Mouse (Mus musculus) kidney, embryonic 16.5 days (tissue): ENCODE measurements around the gene Park7. TPM values are rescaled to one million over a fixed set of nuclear protein-coding genes. Genes with fewer than 3 reads are reported as not detected.

Experiments
- ATAC-seq: fragments of 200-750 bp; cut with Nextera tagmentation; 2 replicates; pipeline ENCODE4 v1.8.0; 2017; ENCODE audit warnings: moderate TSS enrichment; ENCODE audit not compliant: low FRiP score, low TSS enrichment
- H3K27ac ChIP-seq: fragments of 300-500 bp; sonication (generic); 2 replicates; pipeline ENCODE4 v1.5.1; 2014; ENCODE audit warnings: low read length
- H3K27me3 ChIP-seq: fragments of 300-500 bp; sonication (generic); 2 replicates; pipeline ENCODE4 v1.6.1; 2014; ENCODE audit warnings: low read length, control low read depth, mixed read lengths; ENCODE audit not compliant: insufficient read depth
- H3K36me3 ChIP-seq: fragments of 300-500 bp; sonication (generic); 2 replicates; pipeline ENCODE4 v1.6.1; 2014; ENCODE audit warnings: low read length, control low read depth, mixed read lengths; ENCODE audit not compliant: insufficient read depth
- H3K4me1 ChIP-seq: fragments of 300-500 bp; sonication (generic); 2 replicates; pipeline ENCODE4 v1.6.1; 2014; ENCODE audit warnings: low read length, control low read depth, mixed read lengths; ENCODE audit not compliant: insufficient read depth
- H3K4me2 ChIP-seq: fragments of 300-500 bp; sonication (generic); replicated peaks from 2 replicates; pipeline ENCODE4 v1.6.1; 2014; ENCODE audit warnings: low read depth, low read length
- H3K4me3 ChIP-seq: fragments of 300-500 bp; sonication (generic); 2 replicates; pipeline ENCODE4 v1.5.1; 2014; ENCODE audit warnings: mild to moderate bottlenecking, low read length
- H3K9ac ChIP-seq: fragments of 300-500 bp; sonication (generic); replicated peaks from 2 replicates; pipeline ENCODE4 v1.6.1; 2014; ENCODE audit warnings: low read length
- H3K9me3 ChIP-seq: fragments of 300-500 bp; sonication (generic); 2 replicates; pipeline ENCODE4 v1.6.1; 2016; ENCODE audit warnings: low read length, control low read depth
- WGBS: fragments of 180-500 bp; shearing (Covaris S2); extraction: QIAGEN DNeasy Blood & Tissue Kit; methylation state at CpG from one replicate; pipeline ENCODE4 v1.1.7; 2014; 5-methylcytosine and 5-hydroxymethylcytosine counted together
- polyA plus RNA-seq: library from polyadenylated mRNA; unstranded; fragments of >200 nt; fragmentation: Nextera tagmentation; extraction: Ambion mirVana; gene quantifications from 2 replicates; pipeline ENCODE4 v1.2.1, GENCODE M21; 2015

Gene Park7
- polyA plus RNA-seq, 1 experiment from 2014 or later, result 421 TPM

GRCm38 (mm10) chr4:150937293-150938062, 23.2 kb upstream of the Park7 start:
- Histone ChIP-seq H3K4me2 (no peak overlapping the region), H3K36me3 (no peaks in the 10 kb centered on the region), H3K9ac (no peak overlapping the region), H3K27ac (no peak overlapping the region), H3K27me3 (no peaks in the 10 kb centered on the region), H3K4me1 (no peaks in the 10 kb centered on the region), H3K4me3 (no peak overlapping the region), H3K9me3 (no peaks in the 10 kb centered on the region)
- 76% methylated on average over 16 of the region's 16 CpGs for WGBS
- ATAC-seq, result no peak

- H3K9me3 ChIP-seq, result no peaks in the 10 kb centered on the region
- H3K27me3 ChIP-seq, result no peaks in the 10 kb centered on the region
- H3K4me2 ChIP-seq, result no peak overlapping the region
- no peaks in the 10 kb centered on the region for H3K4me1 ChIP-seq
- 83% methylated on average over 1 of the region's 1 CpGs for WGBS
- H3K9ac ChIP-seq, result no peak overlapping the region
- ATAC-seq, result no peak
- H3K4me3 ChIP-seq, result no peak overlapping the region
- no peaks in the 10 kb centered on the region for H3K36me3 ChIP-seq
- H3K27ac ChIP-seq, result no peak overlapping the region
Measured at GRCm38 (mm10) chr4:150933503-150933902, 19.3 kb upstream of the Park7 start.

GRCm38 (mm10) chr4:150927789-150928188, 13.6 kb upstream of the Park7 start:
- 52% methylated on average over 10 of the region's 10 CpGs for WGBS
- 0 out of 2 replicates have a peak, but pooled peaks cover 2% of the 10 kb centered on the region for H3K9me3 ChIP-seq
- no peaks in the 10 kb centered on the region for H3K27me3 ChIP-seq
- H3K4me1 ChIP-seq, result no peaks in the 10 kb centered on the region
- H3K9ac ChIP-seq, result no peak overlapping the region
- H3K36me3 ChIP-seq, result no peaks in the 10 kb centered on the region
- no peak overlapping the region for H3K4me2 ChIP-seq
- no peak overlapping the region for H3K4me3 ChIP-seq
- H3K27ac ChIP-seq, result no peak overlapping the region
- no peak for ATAC-seq

GRCm38 (mm10) chr4:150926924-150927705, 12.9 kb upstream of the Park7 start:
- Histone ChIP-seq H3K36me3 (no peaks in the 10 kb centered on the region), H3K9ac (no peak overlapping the region), H3K27ac (no peak overlapping the region), H3K4me1 (no peaks in the 10 kb centered on the region), H3K9me3 (0 out of 2 replicates have a peak, but pooled peaks cover 2% of the 10 kb centered on the region), H3K4me3 (no peak overlapping the region), H3K27me3 (no peaks in the 10 kb centered on the region), H3K4me2 (no peak overlapping the region)
- ATAC-seq, result no peak
- 40% methylated on average over 13 of the region's 14 CpGs for WGBS

- H3K4me2 ChIP-seq, result no peak overlapping the region
- WGBS, result 50% methylated on average over 5 of the region's 5 CpGs
- peaks cover 3% of the 10 kb centered on the region; the same call in 1 of the 2 replicates for H3K4me1 ChIP-seq
- H3K27me3 ChIP-seq, result no peaks in the 10 kb centered on the region
- no peak for ATAC-seq
- no peak overlapping the region for H3K27ac ChIP-seq
- 0 out of 2 replicates have a peak, but pooled peaks cover 2% of the 10 kb centered on the region for H3K9me3 ChIP-seq
- no peak overlapping the region for H3K4me3 ChIP-seq
- H3K36me3 ChIP-seq, result no peaks in the 10 kb centered on the region
- no peak overlapping the region for H3K9ac ChIP-seq
Measured at GRCm38 (mm10) chr4:150925923-150926322, 11.7 kb upstream of the Park7 start.

GRCm38 (mm10) chr4:150924936-150925335, 10.7 kb upstream of the Park7 start:
- 0 out of 2 replicates have a peak, but pooled peaks cover 2% of the 10 kb centered on the region for H3K9me3 ChIP-seq
- H3K27ac ChIP-seq, result no peak overlapping the region
- no peak overlapping the region for H3K4me2 ChIP-seq
- no peak overlapping the region for H3K4me3 ChIP-seq
- H3K4me1 ChIP-seq, result peaks cover 8% of the 10 kb centered on the region; the same call in 1 of the 2 replicates
- 87% methylated on average over 6 of the region's 6 CpGs for WGBS
- H3K9ac ChIP-seq, result no peak overlapping the region
- H3K36me3 ChIP-seq, result no peaks in the 10 kb centered on the region
- no peak for ATAC-seq
- no peaks in the 10 kb centered on the region for H3K27me3 ChIP-seq

DNA sequence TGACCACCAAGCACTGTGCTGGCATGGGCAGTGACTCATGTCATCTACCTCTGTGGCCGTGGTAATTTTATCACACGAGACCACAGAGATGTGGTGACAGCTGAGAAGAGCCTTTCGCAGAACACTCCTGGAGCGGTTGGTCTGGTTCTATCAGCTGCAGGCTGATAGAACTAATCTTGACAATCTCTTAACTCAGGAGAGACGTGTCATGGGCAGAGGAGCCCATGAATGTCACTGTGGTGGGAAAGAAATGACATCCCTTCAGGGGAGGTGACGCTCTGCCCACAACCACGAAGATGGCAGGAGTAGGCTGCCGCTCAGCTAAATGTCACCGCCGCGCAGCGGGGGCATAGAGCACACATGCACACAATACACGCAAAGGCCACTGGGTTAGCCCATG, 10.1 kb upstream of the Park7 start:
- Histone ChIP-seq H3K36me3 (no peaks in the 10 kb centered on the region), H3K9ac (no peak overlapping the region), H3K27ac (no peak overlapping the region), H3K4me2 (no peak overlapping the region), H3K4me3 (no peak overlapping the region), H3K9me3 (0 out of 2 replicates have a peak, but pooled peaks cover 2% of the 10 kb centered on the region), H3K27me3 (no peaks in the 10 kb centered on the region), H3K4me1 (peaks cover 8% of the 10 kb centered on the region; the same call in 1 of the 2 replicates)
- no peak for ATAC-seq
- 82% methylated on average over 13 of the region's 13 CpGs for WGBS

DNA sequence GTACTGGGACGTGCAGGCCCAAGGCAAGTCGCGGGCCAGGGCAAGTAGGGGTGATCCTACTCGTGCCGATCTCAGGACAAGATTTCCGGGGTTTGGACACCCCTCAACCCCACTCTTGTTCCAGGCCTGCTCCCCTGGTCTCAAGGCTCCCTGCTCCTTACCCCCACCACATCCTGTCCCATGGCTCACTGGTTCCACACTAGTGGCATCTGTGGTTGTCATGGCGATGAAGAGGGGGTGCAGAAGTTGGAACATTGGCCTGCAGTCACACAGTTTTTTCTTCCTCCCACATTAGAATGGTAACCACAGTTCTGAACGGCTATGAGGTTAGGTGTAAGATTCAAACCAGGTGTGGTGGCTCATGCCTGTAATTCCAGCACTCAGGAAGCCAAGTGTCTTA, 7.0 kb upstream of the Park7 start:
- H3K4me1 ChIP-seq, result peaks cover 8% of the 10 kb centered on the region; the same call in 1 of the 2 replicates
- 57% methylated on average over 8 of the region's 8 CpGs for WGBS
- H3K4me3 ChIP-seq, result no peak overlapping the region
- no peaks in the 10 kb centered on the region for H3K27me3 ChIP-seq
- H3K4me2 ChIP-seq, result no peak overlapping the region
- 0 out of 2 replicates have a peak, but pooled peaks have one; percentile 35 for ATAC-seq
- H3K36me3 ChIP-seq, result no peaks in the 10 kb centered on the region
- no peak overlapping the region for H3K9ac ChIP-seq
- H3K27ac ChIP-seq, result no peak overlapping the region
- 0 out of 2 replicates have a peak, but pooled peaks cover 2% of the 10 kb centered on the region for H3K9me3 ChIP-seq

DNA sequence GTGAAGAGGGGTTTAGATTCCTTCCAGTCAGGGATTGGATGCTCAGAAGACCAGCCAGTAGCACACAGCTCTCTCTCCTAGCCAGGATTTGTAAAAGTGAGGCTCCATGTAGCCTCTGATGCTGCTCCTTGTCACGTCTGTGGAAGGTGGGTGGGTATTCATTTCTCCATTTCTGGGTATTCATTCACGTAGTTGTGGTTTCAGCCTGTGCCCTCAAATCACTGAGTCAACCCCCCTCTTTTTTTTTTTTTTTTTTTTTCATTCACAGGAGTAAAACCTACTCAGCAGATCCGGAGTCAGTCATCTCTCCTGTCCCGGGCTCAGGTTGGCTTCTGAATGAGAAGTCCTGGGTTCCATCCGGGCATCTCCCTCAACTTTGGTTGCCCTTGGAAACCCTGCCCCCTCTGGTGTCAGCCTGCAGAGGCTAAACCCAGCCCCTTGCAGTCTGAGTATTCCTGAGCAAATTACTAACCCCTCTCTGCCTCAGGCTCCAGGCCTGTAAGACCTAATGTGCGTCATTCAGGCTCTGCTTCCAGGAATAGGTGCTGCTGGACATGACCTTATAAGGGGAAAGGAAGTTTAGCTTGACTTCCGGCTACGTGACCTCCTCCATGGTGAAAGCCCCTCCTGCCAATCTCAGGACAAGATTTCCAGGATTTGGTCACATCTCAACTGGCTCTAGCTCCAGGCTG, 3.2 kb upstream of the Park7 start:
- H3K9ac ChIP-seq, result no peak overlapping the region
- peaks cover 21% of the 10 kb centered on the region for H3K4me1 ChIP-seq
- no peaks in the 10 kb centered on the region for H3K36me3 ChIP-seq
- no peak overlapping the region for H3K4me3 ChIP-seq
- WGBS, result 73% methylated on average over 8 of the region's 8 CpGs
- H3K9me3 ChIP-seq, result no peaks in the 10 kb centered on the region
- no peak for ATAC-seq
- no peak overlapping the region for H3K4me2 ChIP-seq
- H3K27ac ChIP-seq, result no peak overlapping the region
- no peaks in the 10 kb centered on the region for H3K27me3 ChIP-seq
